Mouse (Mus musculus): ENCODE data around the gene Krtcap2.

The Krtcap2 gene

GRCm38 (mm10) chr3:89250435-89251040, 4.8 kb downstream of the Krtcap2 start:
- peak; percentile 85 to 88 for DNase-seq

GRCm38 (mm10) chr3:89251365-89251895, 5.7 kb downstream of the Krtcap2 start:
- DNase-seq = peak; percentile 69 to 77

- DNase-seq = no peak
Observed at GRCm38 (mm10) chr3:89254994-89255393, 9.2 kb downstream of the Krtcap2 start.

- no peak for DNase-seq
Observed at GRCm38 (mm10) chr3:89256177-89256576, 10.4 kb downstream of the Krtcap2 start.

GRCm38 (mm10) chr3:89259076-89259475, 13.3 kb downstream of the Krtcap2 start, which contains the start of gene Dpm3:
Gene Dpm3 (plus strand): TSS chr3:89259358.
- no peak for DNase-seq

- DNase-seq = no peak
Observed at GRCm38 (mm10) chr3:89260211-89260610, 14.4 kb downstream of the Krtcap2 start.

GRCm38 (mm10) chr3:89262417-89262816, 16.7 kb downstream of the Krtcap2 start:
- DNase-seq = no peak

GRCm38 (mm10) chr3:89266439-89266893, 20.7 kb downstream of the Krtcap2 start:
- DNase-seq = peak; percentile 80 to 81

- no peak for DNase-seq
Observed at GRCm38 (mm10) chr3:89268916-89269315, 23.1 kb downstream of the Krtcap2 start.

- peak; percentile 80 to 83 for DNase-seq
Observed at GRCm38 (mm10) chr3:89270051-89270755, 24.4 kb downstream of the Krtcap2 start, which contains the start of gene Slc50a1. Gene Slc50a1 (minus strand): TSS chr3:89270570.

GRCm38 (mm10) chr3:89270891-89271290, 25.1 kb downstream of the Krtcap2 start:
- peak in 1 of 2 experiments; percentile 36 for DNase-seq

- peak; percentile 53 for DNase-seq
Observed at GRCm38 (mm10) chr3:89271760-89272159, 26.0 kb downstream of the Krtcap2 start.

GRCm38 (mm10) chr3:89276061-89276460, 30.3 kb downstream of the Krtcap2 start:
- peak in 1 of 2 experiments; percentile 48 for DNase-seq

GRCm38 (mm10) chr3:89277281-89278021, 31.7 kb downstream of the Krtcap2 start:
- peak; percentile 40 to 61 for DNase-seq

- peak; percentile 86 to 90 for DNase-seq
Observed at GRCm38 (mm10) chr3:89278107-89278506, 32.3 kb downstream of the Krtcap2 start.

- no peak for DNase-seq
Observed at GRCm38 (mm10) chr3:89278643-89279042, 32.9 kb downstream of the Krtcap2 start.

GRCm38 (mm10) chr3:89279153-89279890, 33.6 kb downstream of the Krtcap2 start:
- DNase-seq = peak; percentile 91 to 92

GRCm38 (mm10) chr3:89280050-89280605, 34.4 kb downstream of the Krtcap2 start:
- peak; percentile 50 to 51 for DNase-seq

GRCm38 (mm10) chr3:89280606-89281511, 35.1 kb downstream of the Krtcap2 start, which contains the start of gene Efna1:
Gene Efna1 (minus strand): TSS chr3:89281142.
- peak; percentile 87 to 92 for DNase-seq

GRCm38 (mm10) chr3:89281579-89282290, 36.0 kb downstream of the Krtcap2 start:
- peak; percentile 84 to 85 for DNase-seq

Data from kidney, adult 8-10 months (tissue).